Mouse (Mus musculus) limb, embryonic 14.5 days (tissue): ENCODE measurements around the gene Gm9195. TPM values are rescaled to one million over a fixed set of nuclear protein-coding genes. Genes with fewer than 3 reads are reported as not detected.

Experiments used
- ATAC-seq: fragments of 200-750 bp; cut with Nextera tagmentation; 2 replicates; pipeline ENCODE4 v1.8.0; 2017; ENCODE audit warnings: low read depth, moderate number of reproducible peaks, moderate TSS enrichment; ENCODE audit not compliant: low FRiP score
- DNase-seq: peaks from one replicate; pipeline ENCODE4 v3.0.0-alpha.2; 2015; ENCODE audit warnings: low spot score
- H3K27ac ChIP-seq: fragments of 300-500 bp; sonication (generic); replicated peaks from 2 replicates; pipeline ENCODE4 v1.5.1; 2014; ENCODE audit warnings: low read depth, mild to moderate bottlenecking, low read length, moderate library complexity, mixed read lengths
- H3K27me3 ChIP-seq: fragments of 300-500 bp; sonication (generic); 2 replicates; pipeline ENCODE4 v1.6.1; 2014; ENCODE audit warnings: low read length, mixed read lengths; ENCODE audit not compliant: control insufficient read depth, insufficient read depth
- H3K36me3 ChIP-seq: fragments of 300-500 bp; sonication (generic); 2 replicates; pipeline ENCODE4 v1.6.1; 2014; ENCODE audit warnings: mild to moderate bottlenecking, low read length, moderate library complexity, mixed read lengths; ENCODE audit not compliant: control insufficient read depth, insufficient read depth
- H3K4me1 ChIP-seq: fragments of 300-500 bp; sonication (generic); 2 replicates; pipeline ENCODE4 v1.6.1; 2014; ENCODE audit warnings: antibody characterized with exemption, low read length, mixed read lengths; ENCODE audit not compliant: control insufficient read depth, insufficient read depth
- H3K4me2 ChIP-seq: fragments of 300-500 bp; sonication (generic); replicated peaks from 2 replicates; pipeline ENCODE4 v1.6.1; 2014; ENCODE audit warnings: low read depth, mild to moderate bottlenecking, low read length, moderate library complexity; ENCODE audit not compliant: severe bottlenecking
- H3K4me3 ChIP-seq: fragments of 300-500 bp; sonication (generic); replicated peaks from 2 replicates; pipeline ENCODE4 v1.5.1; 2014; ENCODE audit warnings: low read length
- H3K9ac ChIP-seq: fragments of 300-500 bp; sonication (generic); 2 replicates; pipeline ENCODE4 v1.6.1; 2014; ENCODE audit warnings: mild to moderate bottlenecking, low read depth, low read length, moderate library complexity; ENCODE audit not compliant: severe bottlenecking
- H3K9me3 ChIP-seq: fragments of 300-500 bp; sonication (generic); 2 replicates; pipeline ENCODE4 v1.6.1; 2016; ENCODE audit warnings: low read length; ENCODE audit not compliant: control insufficient read depth
- POLR2A ChIP-seq: fragments of 200-500 bp; IDR thresholded peaks from 2 replicates; pipeline ENCODE4 v1.8.0; 2012; ENCODE audit warnings: inconsistent platforms, mild to moderate bottlenecking, moderate library complexity, borderline replicate concordance; ENCODE audit not compliant: insufficient read depth, insufficient read length; ENCODE audit errors: extremely low read depth
- WGBS: fragments of 180-500 bp; shearing (Covaris S2); extraction: QIAGEN DNeasy Blood & Tissue Kit; methylation state at CpG from one replicate; pipeline ENCODE4 v1.1.7; 2014; 5-methylcytosine and 5-hydroxymethylcytosine counted together
- polyA plus RNA-seq, 2 experiments: library from polyadenylated mRNA; depleted of rRNA in 1 of 2; stranded (reverse) in 1 of 2; unstranded in 1 of 2; fragments of >200 nt; fragmentation: Nextera tagmentation in 1 of 2; extraction: Ambion mirVana in 1 of 2; gene quantifications; 2 replicates each; pipeline versions ENCODE4 v1.2.1 to v1.2.3; 2012 to 2014

Gm9195 gene
- polyA plus RNA-seq, 2 experiments: not detected

GRCm38 (mm10) chr14:72442936-72443335, 48.7 kb downstream of the Gm9195 start:
- H3K9ac ChIP-seq: no peak overlapping the region
- no peak overlapping the region for H3K4me2 ChIP-seq
- H3K4me1 ChIP-seq: no peaks in the 10 kb centered on the region
- H3K4me3 ChIP-seq: no peak overlapping the region
- no peak for ATAC-seq
- H3K27ac ChIP-seq: no peak overlapping the region
- no peaks in the 10 kb centered on the region for H3K9me3 ChIP-seq
- WGBS: 71% methylated on average over 11 of the region's 11 CpGs
- TF ChIP-seq POLR2A: no peak
- no peaks in the 10 kb centered on the region for H3K27me3 ChIP-seq
- no peak for DNase-seq
- H3K36me3 ChIP-seq: no peaks in the 10 kb centered on the region

GRCm38 (mm10) chr14:72440929-72441328, 50.7 kb downstream of the Gm9195 start:
- Histone ChIP-seq H3K27me3 (no peaks in the 10 kb centered on the region), H3K4me2 (no peak overlapping the region), H3K27ac (no peak overlapping the region), H3K36me3 (no peaks in the 10 kb centered on the region), H3K4me1 (no peaks in the 10 kb centered on the region), H3K9me3 (no peaks in the 10 kb centered on the region), H3K9ac (no peak overlapping the region), H3K4me3 (no peak overlapping the region)
- ATAC-seq: no peak
- no peak for TF ChIP-seq POLR2A
- WGBS: 80% methylated on average over 7 of the region's 7 CpGs
- no peak for DNase-seq

- WGBS: 86% methylated on average over 6 of the region's 6 CpGs
- Histone ChIP-seq H3K27ac (no peak overlapping the region), H3K9me3 (no peaks in the 10 kb centered on the region), H3K4me2 (no peak overlapping the region), H3K27me3 (no peaks in the 10 kb centered on the region), H3K4me1 (no peaks in the 10 kb centered on the region), H3K4me3 (no peak overlapping the region), H3K36me3 (no peaks in the 10 kb centered on the region), H3K9ac (no peak overlapping the region)
- ATAC-seq: no peak
- no peak for DNase-seq
- no peak for TF ChIP-seq POLR2A
Measured at GRCm38 (mm10) chr14:72440436-72440835, 51.2 kb downstream of the Gm9195 start.

GRCm38 (mm10) chr14:72438976-72439375, 52.7 kb downstream of the Gm9195 start:
- 86% methylated on average over 1 of the region's 1 CpGs for WGBS
- no peak for TF ChIP-seq POLR2A
- no peak overlapping the region for H3K27ac ChIP-seq
- H3K9me3 ChIP-seq: no peaks in the 10 kb centered on the region
- H3K4me1 ChIP-seq: no peaks in the 10 kb centered on the region
- DNase-seq (no peak), ATAC-seq (no peak)
- no peaks in the 10 kb centered on the region for H3K36me3 ChIP-seq
- H3K4me2 ChIP-seq: no peak overlapping the region
- no peak overlapping the region for H3K4me3 ChIP-seq
- no peaks in the 10 kb centered on the region for H3K27me3 ChIP-seq
- no peak overlapping the region for H3K9ac ChIP-seq

- Histone ChIP-seq H3K9ac (no peak overlapping the region), H3K4me2 (no peak overlapping the region), H3K27me3 (no peaks in the 10 kb centered on the region), H3K4me3 (no peak overlapping the region), H3K27ac (no peak overlapping the region), H3K4me1 (no peaks in the 10 kb centered on the region), H3K36me3 (no peaks in the 10 kb centered on the region), H3K9me3 (no peaks in the 10 kb centered on the region)
- peak; percentile 30; the same call in 1 of the 2 replicates for ATAC-seq
- DNase-seq: peak; percentile 64
- 13% methylated on average over 1 of the region's 1 CpGs for WGBS
- TF ChIP-seq POLR2A: no peak
Measured at GRCm38 (mm10) chr14:72389696-72390095, 101.9 kb downstream of the Gm9195 start.

- Histone ChIP-seq H3K4me2 (no peak overlapping the region), H3K36me3 (no peaks in the 10 kb centered on the region), H3K9ac (no peak overlapping the region), H3K27ac (no peak overlapping the region), H3K27me3 (no peaks in the 10 kb centered on the region), H3K4me1 (no peaks in the 10 kb centered on the region), H3K4me3 (no peak overlapping the region), H3K9me3 (no peaks in the 10 kb centered on the region)
- ATAC-seq: peak; percentile 19; the same call in 1 of the 2 replicates
- WGBS: 70% methylated on average over 4 of the region's 4 CpGs
- TF ChIP-seq POLR2A: no peak
- peak; percentile 4 for DNase-seq
Measured at GRCm38 (mm10) chr14:72389288-72389687, 102.3 kb downstream of the Gm9195 start.
